Mouse (Mus musculus) hindbrain, embryonic 12.5 days (tissue): Measurements from ENCODE around the gene Slc39a12. TPM values are rescaled to one million over a fixed set of nuclear protein-coding genes. Genes with fewer than 3 reads are reported as not detected.

ENCODE experiments used
- ATAC-seq: fragments of 200-750 bp; cut with Nextera tagmentation; 2 replicates; pipeline ENCODE4 v1.8.0; 2017; ENCODE audit warnings: moderate TSS enrichment; ENCODE audit not compliant: low FRiP score
- H3K27ac ChIP-seq: fragments of 300-500 bp; sonication (generic); 2 replicates; pipeline ENCODE4 v1.5.1; 2016; ENCODE audit warnings: mild to moderate bottlenecking
- H3K27me3 ChIP-seq: fragments of 300-500 bp; sonication (generic); 2 replicates; pipeline ENCODE4 v1.6.1; 2016; ENCODE audit warnings: mild to moderate bottlenecking
- H3K36me3 ChIP-seq: fragments of 300-500 bp; sonication (generic); 2 replicates; pipeline ENCODE4 v1.6.1; 2016; ENCODE audit warnings: mild to moderate bottlenecking
- H3K4me1 ChIP-seq: fragments of 300-500 bp; sonication (generic); 2 replicates; pipeline ENCODE4 v1.6.1; 2016
- H3K4me2 ChIP-seq: fragments of 300-500 bp; sonication (generic); replicated peaks from 2 replicates; pipeline ENCODE4 v1.6.1; 2016; ENCODE audit warnings: mild to moderate bottlenecking
- H3K4me3 ChIP-seq: fragments of 300-500 bp; sonication (generic); 2 replicates; pipeline ENCODE4 v1.5.1; 2016; ENCODE audit warnings: mild to moderate bottlenecking
- H3K9ac ChIP-seq: fragments of 300-500 bp; sonication (generic); 2 replicates; pipeline ENCODE4 v1.6.1; 2016; ENCODE audit warnings: mild to moderate bottlenecking, moderate library complexity
- H3K9me3 ChIP-seq: fragments of 300-500 bp; sonication (generic); replicated peaks from 2 replicates; pipeline ENCODE4 v1.6.1; 2016; ENCODE audit warnings: mild to moderate bottlenecking
- WGBS: fragments of 180-500 bp; shearing (Covaris S2); methylation state at CpG from one replicate; pipeline ENCODE4 v1.1.7; 2016; 5-methylcytosine and 5-hydroxymethylcytosine counted together
- polyA plus RNA-seq: library from polyadenylated mRNA; unstranded; fragments of >200 nt; fragmentation: Nextera tagmentation; extraction: Ambion mirVana; gene quantifications from 2 replicates; pipeline ENCODE4 v1.2.1, GENCODE M21; 2016

The Slc39a12 gene
- polyA plus RNA-seq: 1.5 and 1.6 TPM in 2 replicates

DNA sequence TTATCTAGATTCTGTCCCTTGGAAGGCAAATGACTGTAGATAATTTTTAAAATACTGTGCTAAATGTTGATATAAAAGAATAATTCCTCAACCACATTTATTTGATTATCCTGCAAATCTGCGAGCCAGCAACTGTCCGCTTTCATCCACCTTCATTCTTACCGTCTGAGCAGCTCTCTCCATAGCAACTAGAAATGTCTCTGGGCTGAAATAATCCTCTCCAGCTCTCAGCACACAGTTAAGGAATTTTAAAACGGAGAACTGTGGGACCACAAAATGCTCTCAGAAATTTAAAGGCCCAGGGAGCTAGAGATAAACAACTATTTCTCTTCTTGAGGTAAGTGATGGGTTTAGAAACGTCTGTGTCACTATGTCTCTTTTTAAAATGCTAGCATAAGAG lies at the start of gene Slc39a12:
Slc39a12 (plus strand) TSS at position 155 of the 400 bp plus-strand sequence.
- no peaks in the 10 kb centered on the region for H3K9me3 ChIP-seq
- no peak within 1 kb of the TSS for H3K9ac ChIP-seq
- no peaks in the 10 kb centered on the region for H3K36me3 ChIP-seq
- no peak within 1 kb of the TSS for H3K4me2 ChIP-seq
- no peak within 1 kb of the TSS for H3K4me3 ChIP-seq
- H3K4me1 ChIP-seq: no peaks in the 10 kb centered on the region
- ATAC-seq: no peak
- no peaks in the 10 kb centered on the region for H3K27me3 ChIP-seq
- no peak within 1 kb of the TSS for H3K27ac ChIP-seq
- 61% methylated on average over 5 of the region's 5 CpGs for WGBS

DNA sequence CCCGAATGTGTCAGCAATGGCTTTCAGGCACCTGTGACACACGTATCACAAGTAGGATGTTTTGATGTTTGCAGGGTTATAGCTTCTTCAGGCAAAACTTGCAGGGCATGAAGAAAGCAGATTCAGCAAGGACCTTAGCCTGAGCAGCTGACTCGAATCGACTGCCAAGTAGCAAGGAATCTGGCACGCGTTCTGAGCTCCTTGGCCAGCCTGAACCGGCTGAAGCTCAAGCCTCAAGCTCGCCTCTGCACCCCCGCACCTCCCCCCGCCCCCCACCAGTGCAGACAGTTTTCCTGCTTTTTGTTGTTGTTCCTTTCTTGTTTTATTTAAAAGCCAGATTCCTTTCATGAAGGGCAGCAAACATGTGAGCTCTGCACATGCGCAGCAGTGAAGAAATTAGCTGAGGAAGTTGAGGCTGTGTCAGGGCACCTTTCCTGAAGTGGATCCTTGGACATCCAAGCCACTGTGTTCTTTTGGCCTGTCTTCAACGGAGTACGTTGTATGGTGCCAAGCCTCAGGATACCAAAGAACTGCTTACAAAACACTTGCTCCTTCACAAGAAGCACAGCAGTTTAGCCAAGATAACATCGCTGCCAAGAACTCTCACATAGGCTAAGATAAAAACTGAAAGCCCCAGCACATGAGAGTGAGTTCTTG lies 46.3 kb upstream of the Slc39a12 start:
- Histone ChIP-seq H3K27me3 (no peaks in the 10 kb centered on the region), H3K36me3 (no peaks in the 10 kb centered on the region), H3K4me2 (no peak overlapping the region), H3K9ac (no peak overlapping the region), H3K27ac (no peak overlapping the region), H3K4me1 (no peaks in the 10 kb centered on the region), H3K4me3 (no peak overlapping the region), H3K9me3 (no peaks in the 10 kb centered on the region)
- 0 out of 2 replicates have a peak, but pooled peaks have one; percentile 19 for ATAC-seq
- 83% methylated on average over 14 of the region's 14 CpGs for WGBS

DNA sequence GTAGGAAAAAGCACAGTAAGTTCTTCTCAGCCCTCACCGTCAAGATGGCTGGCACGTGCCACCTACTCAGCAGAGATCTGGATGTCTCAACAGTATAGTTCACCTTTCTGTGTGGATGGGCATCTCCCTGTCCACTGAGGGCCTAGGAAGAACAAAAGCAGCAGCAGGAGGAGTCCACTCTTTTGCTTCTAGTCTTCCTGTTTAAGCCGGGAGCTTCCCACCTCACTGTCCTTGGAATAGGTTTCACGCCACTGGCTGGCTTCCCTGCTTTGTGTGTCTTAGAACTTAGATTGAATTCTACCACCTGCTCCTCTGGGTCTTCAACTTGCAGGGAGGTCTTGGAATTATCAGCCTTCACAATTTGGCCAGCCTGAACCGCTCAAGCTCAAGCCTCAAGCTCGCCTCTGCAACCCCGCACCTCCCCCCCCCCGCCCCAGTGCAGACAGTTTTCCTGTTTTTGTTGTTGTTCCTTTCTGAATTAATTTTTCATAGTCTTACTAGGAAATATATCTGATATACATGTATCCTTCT lies 45.7 kb upstream of the Slc39a12 start:
- Histone ChIP-seq H3K4me2 (no peak overlapping the region), H3K4me1 (no peaks in the 10 kb centered on the region), H3K27ac (no peak overlapping the region), H3K36me3 (no peaks in the 10 kb centered on the region), H3K27me3 (no peaks in the 10 kb centered on the region), H3K4me3 (no peak overlapping the region), H3K9me3 (no peaks in the 10 kb centered on the region), H3K9ac (no peak overlapping the region)
- WGBS: 94% methylated on average over 8 of the region's 8 CpGs
- ATAC-seq: no peak

- 69% methylated on average over 1 of the region's 1 CpGs for WGBS
- no peaks in the 10 kb centered on the region for H3K27me3 ChIP-seq
- no peaks in the 10 kb centered on the region for H3K9me3 ChIP-seq
- H3K27ac ChIP-seq: no peak overlapping the region
- H3K9ac ChIP-seq: no peak overlapping the region
- H3K4me3 ChIP-seq: no peak overlapping the region
- no peak for ATAC-seq
- no peak overlapping the region for H3K4me2 ChIP-seq
- H3K36me3 ChIP-seq: no peaks in the 10 kb centered on the region
- no peaks in the 10 kb centered on the region for H3K4me1 ChIP-seq
Measured at GRCm38 (mm10) chr2:14388856-14389255, 740 bp downstream of the Slc39a12 start.

DNA sequence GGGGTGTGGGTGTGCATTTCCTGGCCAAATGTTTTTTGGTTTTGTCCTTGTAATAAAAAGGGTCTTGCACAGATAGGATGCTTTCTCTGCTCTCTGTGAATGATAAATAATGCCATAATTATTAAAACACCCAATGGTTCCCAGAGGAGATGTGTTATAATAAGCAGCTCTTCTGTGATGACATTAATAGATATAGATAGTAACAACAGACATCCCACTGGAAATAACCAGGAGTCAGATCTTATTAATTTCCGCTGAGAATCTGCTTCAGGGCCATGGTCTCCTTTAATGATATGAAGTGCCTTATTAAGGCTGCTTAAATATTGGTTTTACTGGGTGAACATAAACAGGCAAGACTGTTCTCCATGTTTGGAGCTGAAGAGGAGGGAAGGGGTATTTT lies 2.8 kb downstream of the Slc39a12 start:
- Histone ChIP-seq H3K9ac (no peak overlapping the region), H3K9me3 (no peaks in the 10 kb centered on the region), H3K4me3 (no peak overlapping the region), H3K4me2 (no peak overlapping the region), H3K27me3 (no peaks in the 10 kb centered on the region), H3K4me1 (no peaks in the 10 kb centered on the region), H3K36me3 (no peaks in the 10 kb centered on the region), H3K27ac (no peak overlapping the region)
- ATAC-seq: no peak
- 65% methylated on average over 1 of the region's 1 CpGs for WGBS

GRCm38 (mm10) chr2:14403000-14403399 lies 14.9 kb downstream of the Slc39a12 start:
- Histone ChIP-seq H3K4me2 (no peak overlapping the region), H3K27ac (no peak overlapping the region), H3K9me3 (no peaks in the 10 kb centered on the region), H3K36me3 (no peaks in the 10 kb centered on the region), H3K4me3 (no peak overlapping the region), H3K27me3 (no peaks in the 10 kb centered on the region), H3K9ac (no peak overlapping the region), H3K4me1 (no peaks in the 10 kb centered on the region)
- ATAC-seq: no peak

GRCm38 (mm10) chr2:14428987-14429386 lies 40.9 kb downstream of the Slc39a12 start:
- no peaks in the 10 kb centered on the region for H3K4me1 ChIP-seq
- no peaks in the 10 kb centered on the region for H3K27me3 ChIP-seq
- H3K27ac ChIP-seq: no peak overlapping the region
- WGBS: 94% methylated on average over 2 of the region's 2 CpGs
- no peak overlapping the region for H3K4me2 ChIP-seq
- no peak overlapping the region for H3K4me3 ChIP-seq
- H3K9ac ChIP-seq: no peak overlapping the region
- H3K36me3 ChIP-seq: no peaks in the 10 kb centered on the region
- H3K9me3 ChIP-seq: no peaks in the 10 kb centered on the region
- no peak for ATAC-seq

GRCm38 (mm10) chr2:14447322-14447721 lies 59.2 kb downstream of the Slc39a12 start:
- 80% methylated on average over 1 of the region's 1 CpGs for WGBS

DNA sequence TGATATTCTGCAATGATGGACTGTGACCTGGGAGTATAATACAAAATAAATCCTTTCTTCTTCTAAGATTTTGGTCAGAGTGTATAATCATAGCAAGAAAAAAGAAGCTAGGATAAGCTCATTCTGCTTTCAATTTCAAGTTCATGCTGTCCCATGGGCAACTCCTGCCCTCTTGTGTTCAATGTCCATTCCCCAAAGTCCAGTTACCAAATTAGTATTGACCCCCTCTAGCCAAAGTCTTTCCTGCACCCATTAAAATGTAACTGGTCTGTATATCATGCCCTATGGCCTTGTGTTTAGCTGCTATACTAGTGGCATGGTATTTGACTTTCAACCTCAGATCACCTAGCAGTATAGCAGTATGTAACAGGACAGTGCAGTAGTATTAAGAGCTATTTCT lies 62.8 kb downstream of the Slc39a12 start:
- ATAC-seq: no peak
- H3K9me3 ChIP-seq: no peaks in the 10 kb centered on the region
- H3K36me3 ChIP-seq: no peaks in the 10 kb centered on the region
- no peaks in the 10 kb centered on the region for H3K27me3 ChIP-seq
- H3K9ac ChIP-seq: no peak overlapping the region
- H3K27ac ChIP-seq: no peak overlapping the region
- no peaks in the 10 kb centered on the region for H3K4me1 ChIP-seq
- H3K4me2 ChIP-seq: no peak overlapping the region
- H3K4me3 ChIP-seq: no peak overlapping the region

More at GRCm38 (mm10) chr2:14447322-14447721, 59.2 kb downstream of the Slc39a12 start:
- ATAC-seq: no peak
- Histone ChIP-seq H3K27ac (no peak overlapping the region), H3K9me3 (no peaks in the 10 kb centered on the region), H3K4me3 (no peak overlapping the region), H3K27me3 (no peaks in the 10 kb centered on the region), H3K36me3 (no peaks in the 10 kb centered on the region), H3K9ac (no peak overlapping the region), H3K4me2 (no peak overlapping the region), H3K4me1 (no peaks in the 10 kb centered on the region)

DNA sequence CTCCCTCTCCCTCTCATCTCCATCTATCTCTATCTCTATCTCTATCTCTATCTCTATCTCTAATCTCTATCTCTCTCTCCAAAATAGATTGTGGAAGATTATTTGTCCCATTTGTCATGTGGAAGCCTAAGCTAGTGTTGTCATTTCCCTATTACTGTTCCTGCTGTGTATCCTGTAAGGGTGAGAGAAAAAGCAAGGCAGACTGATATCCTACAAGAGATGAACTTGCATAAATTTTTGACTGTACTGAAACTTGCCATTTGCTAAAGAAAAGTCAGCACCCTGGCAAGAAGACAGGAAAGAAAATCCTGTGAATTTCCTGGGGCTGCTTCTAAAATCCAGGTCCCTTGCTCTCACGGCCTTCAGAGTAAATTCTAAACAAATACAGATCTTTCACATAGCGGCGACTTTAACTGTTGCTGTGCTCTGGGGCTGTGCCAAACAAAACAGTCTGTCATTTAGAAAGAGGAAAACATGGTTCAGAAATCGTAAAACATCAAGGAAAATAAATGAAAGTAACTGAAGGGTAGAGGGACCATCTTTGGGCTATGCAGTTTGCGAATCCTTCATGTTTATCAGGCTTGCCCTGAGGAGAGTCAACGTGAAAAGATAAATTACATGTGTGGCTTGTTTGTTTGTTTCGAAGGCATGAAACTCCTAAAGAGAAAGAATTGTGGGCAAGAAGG lies 67.0 kb downstream of the Slc39a12 start:
- H3K4me2 ChIP-seq: no peak overlapping the region
- no peak overlapping the region for H3K27ac ChIP-seq
- H3K27me3 ChIP-seq: no peaks in the 10 kb centered on the region
- ATAC-seq: no peak
- H3K4me3 ChIP-seq: no peak overlapping the region
- no peaks in the 10 kb centered on the region for H3K36me3 ChIP-seq
- H3K4me1 ChIP-seq: no peaks in the 10 kb centered on the region
- 79% methylated on average over 7 of the region's 7 CpGs for WGBS
- no peaks in the 10 kb centered on the region for H3K9me3 ChIP-seq
- H3K9ac ChIP-seq: no peak overlapping the region

DNA sequence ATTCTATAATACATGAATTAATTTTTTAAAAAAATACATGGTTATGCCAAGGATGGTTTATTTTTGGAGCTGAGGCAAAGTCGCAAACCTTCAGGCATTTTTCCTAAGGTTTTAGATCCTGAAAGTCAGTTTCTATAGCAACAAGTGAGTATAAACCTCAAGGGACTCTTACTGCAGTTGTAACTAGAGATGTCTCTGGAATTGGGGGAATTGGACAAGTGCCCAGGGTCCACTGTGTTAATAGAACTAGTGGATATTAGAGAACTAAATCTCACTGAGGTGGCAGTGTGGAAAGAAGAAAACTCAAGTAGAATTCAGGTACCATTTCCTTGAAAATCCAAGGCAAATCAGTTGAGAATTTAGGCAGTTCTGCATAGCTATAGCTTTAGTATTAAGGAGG lies 76.3 kb downstream of the Slc39a12 start:
- WGBS: 58% methylated on average over 1 of the region's 1 CpGs

GRCm38 (mm10) chr2:14494132-14494531 lies 106.0 kb downstream of the Slc39a12 start:
- Histone ChIP-seq H3K9me3 (no peaks in the 10 kb centered on the region), H3K27me3 (no peaks in the 10 kb centered on the region), H3K27ac (no peak overlapping the region), H3K4me3 (no peak overlapping the region), H3K4me2 (no peak overlapping the region), H3K36me3 (no peaks in the 10 kb centered on the region), H3K4me1 (no peaks in the 10 kb centered on the region), H3K9ac (no peak overlapping the region)
- ATAC-seq: no peak
- 88% methylated on average over 5 of the region's 5 CpGs for WGBS

More for the DNA sequence above, 76.3 kb downstream of the Slc39a12 start:
- ATAC-seq: no peak
- Histone ChIP-seq H3K4me2 (no peak overlapping the region), H3K27ac (no peak overlapping the region), H3K36me3 (no peaks in the 10 kb centered on the region), H3K9ac (no peak overlapping the region), H3K4me1 (no peaks in the 10 kb centered on the region), H3K9me3 (no peaks in the 10 kb centered on the region), H3K4me3 (no peak overlapping the region), H3K27me3 (no peaks in the 10 kb centered on the region)

GRCm38 (mm10) chr2:14496150-14496549 lies 108.0 kb downstream of the Slc39a12 start:
- 87% methylated on average over 2 of the region's 2 CpGs for WGBS
- Histone ChIP-seq H3K9ac (no peak overlapping the region), H3K27me3 (no peaks in the 10 kb centered on the region), H3K4me3 (no peak overlapping the region), H3K36me3 (no peaks in the 10 kb centered on the region), H3K4me1 (no peaks in the 10 kb centered on the region), H3K27ac (no peak overlapping the region), H3K9me3 (no peaks in the 10 kb centered on the region), H3K4me2 (no peak overlapping the region)
- ATAC-seq: no peak
